In the genomic region with DNA sequence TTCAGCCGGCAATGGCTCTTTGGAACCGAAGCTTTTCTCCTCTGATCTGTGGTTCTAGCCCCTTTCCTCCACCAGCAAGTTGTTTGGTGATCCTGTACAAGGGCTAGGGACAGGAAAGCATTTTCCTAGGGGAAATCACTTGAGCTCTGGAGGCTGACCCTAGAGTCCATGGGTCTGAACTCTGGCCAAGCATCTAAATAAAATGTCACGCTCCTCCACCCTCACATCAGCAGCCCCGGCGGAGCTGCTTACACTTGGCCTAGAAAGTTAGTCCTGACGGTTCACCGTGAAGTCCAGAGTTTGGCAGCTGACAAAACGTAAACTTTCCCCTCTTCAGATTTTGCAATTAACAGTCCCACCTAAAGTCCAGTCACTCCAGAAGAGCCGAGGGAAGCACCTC, we compare ENCODE assay signal across 12 mouse cellular contexts.
DNase-seq lines count a peak whose midpoint lies in the region; ATAC-seq and TF ChIP-seq lines count a peak whose summit lies in the region.
"Had no signal": no experiment of that assay in that cellular context is flagged by ENCODE, and none has a peak within 500 bp of the region (broad histone marks: within the 10 kb centered on the region; RNA-seq: fewer than 3 reads in every experiment).

No protein-coding gene starts in this region.

- no peak for TF ChIP-seq CTCF in stomach, postnatal 0 days (IDR thresholded peaks at IDR 0.05; ENCODE audit: low read depth)

- H3K4me2 ChIP-seq in heart, embryonic 12.5 days, result no peak overlapping the region
- H3K4me2 ChIP-seq in lung, embryonic 16.5 days (ENCODE audit: low read depth, low read length), result no peak overlapping the region
- no peak overlapping the region for H3K4me2 ChIP-seq in stomach, postnatal 0 days (replicated peaks; ENCODE audit: low read depth)
- H3K4me2 ChIP-seq: heart, embryonic 13.5 days; neural tube, embryonic 12.5 days had no signal

- no peak overlapping the region for H3K27ac ChIP-seq in heart, embryonic 12.5 days (ENCODE audit: poor library complexity, severe bottlenecking)
- peak overlapping the region; percentile 19; the same call in 1 of the 2 replicates for H3K27ac ChIP-seq in lung, embryonic 16.5 days (ENCODE audit: low read length)
- no peak overlapping the region for H3K27ac ChIP-seq in stomach, postnatal 0 days (replicated peaks)
- H3K27ac ChIP-seq: heart, embryonic 13.5 days; neural tube, embryonic 12.5 days had no signal

- no peak overlapping the region for H3K9ac ChIP-seq in heart, embryonic 12.5 days
- H3K9ac ChIP-seq in lung, embryonic 16.5 days (ENCODE audit: low read length), result no peak overlapping the region
- no peak overlapping the region for H3K9ac ChIP-seq in stomach, postnatal 0 days (ENCODE audit: low read length)
- H3K9ac ChIP-seq: heart, embryonic 13.5 days; neural tube, embryonic 12.5 days had no signal

- no peaks in the 10 kb centered on the region for H3K36me3 ChIP-seq in heart, embryonic 12.5 days
- no peaks in the 10 kb centered on the region for H3K36me3 ChIP-seq in lung, embryonic 16.5 days (ENCODE audit: control insufficient read depth, insufficient read depth, low read length)
- no peaks in the 10 kb centered on the region for H3K36me3 ChIP-seq in stomach, postnatal 0 days (ENCODE audit: control insufficient read depth, insufficient read depth, low read length)
- H3K36me3 ChIP-seq: heart, embryonic 13.5 days; neural tube, embryonic 12.5 days had no signal

- H3K9me3 ChIP-seq in heart, embryonic 12.5 days (replicated peaks), result no peaks in the 10 kb centered on the region
- H3K9me3 ChIP-seq in lung, embryonic 16.5 days (ENCODE audit: control insufficient read depth, low read length), result no peaks in the 10 kb centered on the region
- H3K9me3 ChIP-seq in stomach, postnatal 0 days (ENCODE audit: control insufficient read depth, low read length), result no peaks in the 10 kb centered on the region
- H3K9me3 ChIP-seq: heart, embryonic 13.5 days had no signal

- peak; percentile 50 to 75 for DNase-seq in heart, adult 18-20 months
- DNase-seq in fibroblast of lung, adult 2 months (ENCODE audit: low read depth), result peak; percentile 37
- DNase-seq in kidney, adult 18-20 months, result peak; percentile 61
- DNase-seq in spleen, postnatal 14 days (ENCODE audit: low spot score in 2 of 2), result no peak
- no peak for DNase-seq in stomach, postnatal 0 days (ENCODE audit: low spot score)

- no peak overlapping the region for H3K4me3 ChIP-seq in heart, embryonic 12.5 days
- no peak overlapping the region for H3K4me3 ChIP-seq in lung, embryonic 16.5 days (ENCODE audit: low read length)
- no peak overlapping the region for H3K4me3 ChIP-seq in stomach, postnatal 0 days (ENCODE audit: low read depth, low read length)
- H3K4me3 ChIP-seq: heart, embryonic 13.5 days; neural tube, embryonic 12.5 days had no signal

- no peaks in the 10 kb centered on the region for H3K27me3 ChIP-seq in heart, embryonic 12.5 days (replicated peaks)
- no peaks in the 10 kb centered on the region for H3K27me3 ChIP-seq in lung, embryonic 16.5 days (ENCODE audit: control insufficient read depth, insufficient read depth, low read depth, low read length)
- no peaks in the 10 kb centered on the region for H3K27me3 ChIP-seq in stomach, postnatal 0 days (ENCODE audit: control insufficient read depth, insufficient read depth, low read length)
- H3K27me3 ChIP-seq: CH12.LX; heart, embryonic 13.5 days; neural tube, embryonic 12.5 days had no signal

- WGBS in heart, embryonic 12.5 days, result 79% methylated on average over 9 of the region's 9 CpGs
- 37% methylated on average over 9 of the region's 9 CpGs for WGBS in lung, embryonic 16.5 days
- 57% methylated on average over 9 of the region's 9 CpGs for WGBS in stomach, postnatal 0 days

- TF ChIP-seq EP300 in stomach, postnatal 0 days (optimal IDR thresholded peaks at IDR 0.05), result no peak

- peaks cover 12% of the 10 kb centered on the region; the same call in 1 of the 2 replicates for H3K4me1 ChIP-seq in heart, embryonic 12.5 days (replicated peaks)
- peaks cover 22% of the 10 kb centered on the region for H3K4me1 ChIP-seq in lung, embryonic 16.5 days (replicated peaks; ENCODE audit: control insufficient read depth, insufficient read depth, low read length)
- no peaks in the 10 kb centered on the region for H3K4me1 ChIP-seq in stomach, postnatal 0 days (replicated peaks; ENCODE audit: control insufficient read depth, insufficient read depth)

- no peak for ATAC-seq in heart, embryonic 12.5 days (ENCODE audit: insufficient number of reproducible peaks, low FRiP score)
- ATAC-seq in lung, embryonic 16.5 days (ENCODE audit: low read depth), result peak; percentile 49; the same call in 1 of the 2 replicates
- no peak for ATAC-seq in erythroblast, adult 5-6 weeks (replicated peaks; ENCODE audit: low FRiP score, poor library complexity, severe bottlenecking)
- ATAC-seq in stomach, postnatal 0 days (ENCODE audit: low FRiP score, low TSS enrichment), result no peak
- ATAC-seq: activated CD4-positive, CD25-positive, alpha-beta regulatory T cell, adult 4 months had no signal

Comparison
In these comparisons a context has a peak if more than half of its experiments do, and no peak if none do; other contexts are left out.
1. DNase-seq: peak in heart, adult 18-20 months (2 of 2), fibroblast of lung, adult 2 months (single experiment) and kidney, adult 18-20 months (single experiment); none in spleen, postnatal 14 days (0 of 2) and stomach, postnatal 0 days (single experiment).